15 mouse cellular contexts compared by ENCODE assay signal in genomic region chr11:61040856-61041652, GRCm38 (mm10). TPM values are rescaled to one million over a fixed set of nuclear protein-coding genes. Genes with fewer than 3 reads are reported as not detected.
A peak's percentile ranks its signal among the peaks of the same experiment; 100 is the strongest.
DNase-seq lines count a peak whose midpoint lies in the region; TF ChIP-seq lines count a peak whose summit lies in the region.
"Had no signal": no experiment of that assay in that cellular context is flagged by ENCODE, and none has a peak within 500 bp of the region (broad histone marks: within the 10 kb centered on the region; RNA-seq: fewer than 3 reads in every experiment).

No protein-coding gene starts in this region.

- no peaks in the 10 kb centered on the region for H3K27me3 ChIP-seq in cerebellum, adult 2 months (ENCODE audit: control insufficient read depth, insufficient read depth, low read length)

- TF ChIP-seq CTCF in cerebellum, adult 2 months (IDR thresholded peaks at IDR 0.05; ENCODE audit: borderline replicate concordance, insufficient read depth, low read depth, low read length) = peak; percentile 53; the same call in 1 of the 2 replicates

- peak overlapping the region; percentile 31; the same call in 1 of the 2 replicates for H3K27ac ChIP-seq in cerebellum, adult 2 months (ENCODE audit: insufficient read depth, low read length)

- H3K4me3 ChIP-seq in cerebellum, adult 2 months (replicated peaks; ENCODE audit: insufficient read depth, low read depth, low read length) = no peak overlapping the region
- H3K4me3 ChIP-seq: megakaryocyte, embryonic 14.5 days had no signal

- TF ChIP-seq POLR2A in cerebellum, adult 2 months (IDR thresholded peaks at IDR 0.05; ENCODE audit: borderline replicate concordance, insufficient read depth, low read length) = no peak

- peaks cover 83% of the 10 kb centered on the region for H3K4me1 ChIP-seq in cerebellum, adult 2 months (ENCODE audit: control insufficient read depth, insufficient read depth, low read length)

- peak; percentile 56 to 68 for DNase-seq in cerebellum, adult 2 months
- no peak for DNase-seq in cerebellum, postnatal 14 days
- peak; percentile 51 for DNase-seq in layer of hippocampus, adult 9-11 months
- no peak for DNase-seq in layer of hippocampus, adult 9-10 months (ENCODE audit: low spot score)
- peak; percentile 10 for DNase-seq in A20 (ENCODE audit: low read depth, low spot score)
- peak; percentile 53 to 69 for DNase-seq in frontal cortex, postnatal 36 days (ENCODE audit: low spot score in 2 of 2)
- DNase-seq in spleen, adult 18-20 months = no peak
- no peak for DNase-seq in urinary bladder, adult 2 months (ENCODE audit: low spot score)
- DNase-seq: embryo, embryonic 11 days; heart, postnatal 14 days; kidney, postnatal 14 days; lung, adult 2 months; thymus, postnatal 14 days had no signal

- WGBS in cerebellum, adult 2 months = 20% methylated on average over 11 of the region's 11 CpGs

RNA-seq across cellular contexts. Expression of gene Kcnj12, which starts 18.7 kb away (rescaled TPM):
- 80.1 and 87.2 TPM in 2 replicates for polyA plus RNA-seq in cerebellum, adult 2 months (2012; rRNA removed)
- 4.9 and 7.7 TPM in 2 replicates for polyA plus RNA-seq in urinary bladder, adult 2 months (2012; rRNA removed)
- polyA plus RNA-seq: Patski had no signal

Comparison
In these comparisons a context has a peak if more than half of its experiments do, and no peak if none do; other contexts are left out.
1. DNase-seq: peak in cerebellum, adult 2 months (2 of 2), layer of hippocampus, adult 9-11 months (single experiment), A20 (single experiment) and frontal cortex, postnatal 36 days (2 of 2); none in cerebellum, postnatal 14 days (0 of 2), layer of hippocampus, adult 9-10 months (single experiment), spleen, adult 18-20 months (0 of 2) and urinary bladder, adult 2 months (single experiment).